Mouse (Mus musculus): ENCODE data around the gene Ddx27. TPM values are rescaled to one million over a fixed set of nuclear protein-coding genes. Genes with fewer than 3 reads are reported as not detected.

The Ddx27 gene
- polyA plus RNA-seq, 1 experiment: 14.1 TPM

DNA sequence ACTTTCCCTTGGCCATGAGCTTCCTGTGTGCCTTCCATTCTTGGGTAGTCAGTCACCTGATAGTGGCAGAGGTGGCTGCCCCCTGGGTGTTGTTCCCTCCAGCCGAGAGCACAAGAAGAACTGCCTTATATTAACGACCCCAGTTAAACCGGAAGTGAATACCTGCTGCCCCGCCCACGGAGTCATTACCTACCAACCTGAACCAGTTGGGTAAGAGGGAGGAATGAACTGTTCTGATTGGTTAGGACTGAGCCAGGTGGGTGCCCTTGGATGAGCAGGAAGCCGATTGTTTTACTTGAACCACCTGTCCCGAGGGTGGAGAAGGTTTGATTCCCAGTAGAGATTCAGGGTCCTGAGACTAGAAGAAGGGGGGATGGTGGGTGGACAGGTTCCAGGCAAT is 63.5 kb downstream of the Ddx27 start:
- no peak for DNase-seq (ENCODE audit: low read depth, low spot score)
- WGBS: 22% methylated on average over 7 of the region's 7 CpGs

DNA sequence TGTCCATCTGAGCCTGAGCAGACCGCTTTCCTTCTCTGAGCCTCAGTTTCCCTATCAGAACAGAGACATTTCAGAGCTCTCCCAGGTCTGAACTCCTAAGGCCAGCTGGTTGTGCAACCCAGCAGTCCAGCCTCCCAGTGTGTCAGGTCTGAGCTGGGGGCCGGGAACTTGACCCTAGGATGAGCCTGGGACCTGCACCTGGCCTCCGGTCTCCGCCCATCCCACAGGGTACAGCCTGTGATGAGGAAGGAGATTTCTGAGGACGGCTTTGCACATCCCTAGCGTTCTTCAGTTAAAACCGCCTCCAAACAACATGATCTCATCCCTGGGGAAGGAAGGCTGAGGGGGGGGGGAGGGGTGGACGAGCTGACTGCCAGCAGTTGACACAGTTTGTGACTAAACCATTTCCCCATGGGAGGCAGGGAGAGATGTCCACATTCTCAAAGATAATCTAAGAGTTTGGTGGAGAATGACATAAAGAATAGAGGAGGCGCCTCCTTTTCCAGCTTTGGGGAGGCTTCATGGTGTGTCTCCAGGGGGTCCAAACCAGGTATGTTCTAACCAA is 64.0 kb downstream of the Ddx27 start:
- no peak for DNase-seq (ENCODE audit: low read depth, low spot score)
- WGBS: 31% methylated on average over 9 of the region's 9 CpGs

DNA sequence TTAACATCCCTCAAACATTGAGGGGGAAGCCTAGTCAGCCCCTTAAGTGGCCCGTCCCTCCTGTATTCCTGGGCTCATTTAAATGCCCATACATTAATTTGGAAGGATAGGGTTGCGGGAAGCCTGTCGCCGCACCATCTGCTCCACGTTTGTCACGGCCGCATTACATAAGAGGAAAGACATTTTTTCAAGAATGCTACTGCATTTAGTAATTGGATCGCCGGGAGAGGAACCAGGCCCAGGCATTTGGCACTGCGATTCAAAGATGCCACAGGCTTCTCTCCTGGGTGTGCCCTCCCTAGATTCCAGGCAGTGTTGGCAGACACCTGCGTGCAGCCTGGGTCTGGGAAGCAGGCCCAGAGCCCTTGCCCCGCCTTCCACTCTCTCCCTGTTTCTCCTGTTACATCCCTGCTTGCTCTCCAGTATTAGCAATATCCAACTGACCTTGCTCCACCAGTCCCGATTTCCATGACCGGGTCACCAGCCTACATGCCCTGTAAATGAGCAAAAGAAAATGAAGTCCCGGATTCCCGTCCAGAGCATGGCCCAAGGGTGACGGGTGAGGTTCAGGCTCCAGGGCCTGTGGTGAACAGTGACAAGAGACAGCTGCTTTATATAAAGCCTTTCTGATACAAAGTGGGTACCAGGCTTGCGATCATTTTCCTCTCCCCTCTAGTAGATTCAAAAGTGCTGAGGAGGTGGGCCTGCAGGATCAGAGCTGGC is 64.7 kb downstream of the Ddx27 start:
- no peak for DNase-seq (ENCODE audit: low read depth, low spot score)
- WGBS: 50% methylated on average over 18 of the region's 18 CpGs

DNA sequence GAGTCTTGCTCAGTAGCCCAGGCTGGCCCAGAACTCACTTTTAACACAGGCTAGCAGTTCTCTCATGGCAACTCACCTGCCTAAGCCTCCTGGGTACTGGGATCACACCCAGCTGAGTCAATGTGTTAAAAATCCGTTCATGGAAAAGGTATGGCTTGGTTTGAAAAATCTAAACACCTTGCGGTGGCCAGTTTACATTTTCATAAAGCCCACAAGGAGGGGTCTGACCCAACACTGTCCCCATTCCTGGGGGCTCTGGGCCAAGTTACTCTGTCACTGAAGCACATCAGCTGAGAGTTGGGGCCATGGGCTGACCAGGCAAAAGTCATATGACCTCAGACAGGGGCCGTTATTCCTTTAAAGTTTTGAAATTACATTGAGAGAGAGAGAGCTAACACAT is 65.4 kb downstream of the Ddx27 start:
- DNase-seq (ENCODE audit: low read depth, low spot score): no peak
- 64% methylated on average over 3 of the region's 3 CpGs for WGBS

DNA sequence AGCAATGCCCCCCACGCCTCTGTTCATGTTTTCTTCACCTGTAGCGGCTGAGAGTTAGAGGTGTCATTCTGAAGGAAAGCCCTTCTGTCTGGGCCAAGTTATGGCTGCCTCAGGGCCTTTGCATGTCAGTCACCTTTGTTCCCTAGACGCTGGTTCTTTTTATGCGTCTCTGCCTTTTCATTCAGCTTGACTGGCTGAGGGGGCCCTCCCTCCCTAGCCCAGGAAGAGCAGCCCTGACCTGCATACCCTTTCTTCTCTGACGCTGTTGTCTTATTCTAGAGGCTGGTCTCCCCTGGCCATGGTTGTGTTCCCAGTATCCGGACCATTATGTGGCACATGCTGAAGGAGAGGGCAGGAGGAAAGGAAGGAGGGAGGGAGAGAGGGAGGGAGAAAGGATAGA is 66.1 kb downstream of the Ddx27 start:
- no peak for DNase-seq (ENCODE audit: low read depth, low spot score)
- 51% methylated on average over 6 of the region's 6 CpGs for WGBS

DNA sequence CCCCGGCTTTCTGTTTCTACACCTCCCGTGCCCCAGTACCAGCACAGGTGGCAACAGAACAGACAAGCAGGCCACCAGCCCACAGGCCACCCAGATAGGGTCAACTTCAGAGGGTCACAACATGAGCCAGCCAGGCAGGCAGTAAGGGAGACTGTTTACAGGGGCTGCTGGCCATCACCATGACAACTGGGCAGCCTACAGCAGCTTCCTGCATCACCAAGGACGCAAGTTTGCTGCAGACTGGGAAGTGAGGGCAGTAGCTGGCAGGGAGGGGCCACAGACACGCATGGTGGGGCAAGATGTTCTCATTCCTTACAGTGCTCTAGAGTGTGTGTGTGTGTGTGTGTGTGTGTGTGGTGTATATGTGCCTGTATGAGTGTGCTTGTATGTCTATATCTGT is 66.6 kb downstream of the Ddx27 start:
- WGBS: 41% methylated on average over 4 of the region's 4 CpGs

More for the DNA sequence above, 66.6 kb downstream of the Ddx27 start:
- no peak for DNase-seq (ENCODE audit: low read depth, low spot score)

Other genes starting within 250 kb of the Ddx27 start
- gene Trp53rkb, start 222.7 kb upstream of the Ddx27 start, polyA plus RNA-seq (2012; rRNA removed): 3.6 TPM in 2 replicates
- gene Arfgef2, start 209.6 kb upstream of the Ddx27 start, polyA plus RNA-seq (2012; rRNA removed): 9.0 and 14.2 TPM in 2 replicates
- gene Cse1l, start 109.2 kb upstream of the Ddx27 start, polyA plus RNA-seq (2012; rRNA removed): 13.7 and 13.8 TPM in 2 replicates
- gene Stau1, start 18.9 kb upstream of the Ddx27 start, polyA plus RNA-seq (2012; rRNA removed): 20.5 and 24.6 TPM in 2 replicates
- gene Znfx1, start 47.8 kb downstream of the Ddx27 start, polyA plus RNA-seq (2012; rRNA removed): 28.5 and 40.7 TPM in 2 replicates
- 2.5 and 3.5 TPM in 2 replicates for gene Kcnb1, start 175.0 kb downstream of the Ddx27 start, polyA plus RNA-seq (2012; rRNA removed)
- 7.3 and 8.6 TPM in 2 replicates for gene Ptgis, start 225.4 kb downstream of the Ddx27 start, polyA plus RNA-seq (2012; rRNA removed)

Data from large intestine, adult 2 months (tissue).